Mouse (Mus musculus): ENCODE measurements around the gene Clec4b2.
"Not testable (repeated sequence)": the region's sequence is repeated elsewhere in the genome, so short reads cannot be mapped to it uniquely, and the experiment has no call there.

Gene Clec4b2

GRCm38 (mm10) chr6:123172593-123172992 lies at the start of gene Clec4b2:
TSS of gene Clec4b2 (plus strand) at chr6:123172893.
- no peak for DNase-seq (ENCODE audit: low read depth)

- peak; percentile 44 for DNase-seq (ENCODE audit: low read depth)
Observed at GRCm38 (mm10) chr6:123123195-123123594, 49.5 kb upstream of the Clec4b2 start.

DNA sequence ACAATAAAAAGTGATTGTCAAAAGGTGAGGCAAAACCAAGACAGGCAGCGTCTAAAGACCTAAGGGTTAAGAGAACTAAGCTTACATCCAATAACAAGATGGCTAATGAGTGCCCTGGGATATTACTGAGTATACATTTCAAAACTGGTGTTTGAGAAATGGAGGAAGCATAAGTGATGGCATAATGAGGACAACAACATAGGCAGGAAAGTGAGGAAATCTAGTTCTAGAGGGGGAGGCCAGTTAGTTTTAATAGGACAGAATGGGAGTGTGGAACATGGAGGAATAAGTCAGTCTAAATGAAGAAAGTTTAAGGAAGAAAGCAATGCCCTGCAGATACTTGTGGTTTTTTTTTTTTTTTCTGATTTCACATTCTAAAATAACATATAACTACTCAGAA lies 45.5 kb upstream of the Clec4b2 start:
- DNase-seq (ENCODE audit: low read depth): no peak

DNA sequence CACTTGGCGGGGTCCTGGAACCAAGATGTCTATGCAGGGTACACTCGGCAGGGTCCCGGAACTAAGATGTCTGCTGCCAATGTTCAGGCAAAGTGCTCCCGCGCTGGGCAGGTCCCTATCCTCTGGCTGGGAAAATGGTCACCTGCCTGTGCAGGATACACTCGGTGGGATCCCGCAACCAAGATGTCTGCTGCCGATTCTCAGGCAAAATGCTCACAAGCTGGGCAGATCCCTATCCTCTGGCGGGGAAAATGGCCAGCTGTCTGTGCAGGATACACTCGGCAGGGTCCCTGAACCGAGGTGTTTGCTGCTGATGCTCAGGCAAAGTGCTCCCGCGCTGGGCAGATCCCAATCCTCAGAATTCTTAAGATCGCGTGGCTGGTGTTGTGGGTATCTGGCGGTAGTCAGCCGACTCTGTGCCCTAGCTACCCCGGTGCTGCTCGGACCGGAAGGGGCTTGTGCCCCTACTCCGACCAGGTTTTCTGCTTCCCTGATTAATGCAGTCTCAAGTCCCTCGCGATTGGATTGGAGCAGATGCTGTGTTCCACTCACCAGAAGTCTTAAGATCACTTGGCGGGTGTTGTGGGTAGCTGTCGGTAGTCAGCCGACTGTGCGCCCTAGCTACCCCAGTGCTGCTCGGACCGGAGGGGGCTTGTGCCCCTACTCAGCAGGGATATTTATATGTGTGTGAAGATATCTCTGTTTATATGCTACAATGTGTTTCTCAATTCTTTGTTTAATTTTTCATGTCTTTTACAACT lies 34.7 kb upstream of the Clec4b2 start:
- DNase-seq (ENCODE audit: low read depth): not testable (repeated sequence)

DNA sequence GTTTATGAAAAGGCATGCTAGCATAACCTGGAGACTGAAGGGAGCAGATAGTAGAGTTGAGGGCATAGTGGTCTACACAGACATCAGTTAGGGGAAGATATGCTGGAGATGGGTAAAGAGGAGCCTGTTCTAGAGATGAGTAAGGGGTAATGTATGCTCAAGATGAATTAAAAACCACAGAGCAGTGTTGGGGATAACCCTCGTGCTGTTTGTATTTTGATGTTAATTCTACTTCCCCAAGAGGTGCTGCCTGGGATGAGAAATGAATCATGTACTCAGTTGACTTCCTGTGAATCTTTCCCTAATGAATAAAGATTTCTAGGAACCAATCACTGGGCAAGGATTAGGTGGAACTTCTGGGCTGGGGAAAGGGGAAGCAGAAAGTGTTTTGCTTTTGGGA lies 2.6 kb upstream of the Clec4b2 start:
- no peak for DNase-seq (ENCODE audit: low read depth)

- no peak for DNase-seq (ENCODE audit: low read depth)
Observed at GRCm38 (mm10) chr6:123171040-123171439, 1.7 kb upstream of the Clec4b2 start.

DNA sequence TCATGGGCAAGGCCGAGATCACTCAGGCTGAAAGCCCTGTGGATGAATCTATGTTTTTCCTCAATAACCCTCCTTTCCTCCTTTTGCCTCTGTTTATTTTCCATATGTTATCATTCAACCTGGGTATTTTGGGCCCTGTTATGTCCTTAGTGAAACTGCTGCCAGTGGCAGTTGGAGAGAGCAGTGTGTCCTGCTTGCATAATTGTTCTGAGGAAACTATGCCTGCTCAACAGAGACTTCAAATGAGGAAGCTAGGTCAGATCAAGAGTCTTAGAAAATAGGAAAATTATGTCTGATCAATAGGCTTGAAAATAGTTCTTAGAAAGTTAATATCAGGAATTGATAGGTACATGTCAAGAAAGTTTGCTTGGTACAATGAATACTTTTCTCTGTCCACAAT lies 2.9 kb downstream of the Clec4b2 start:
- DNase-seq (ENCODE audit: low read depth): no peak

- DNase-seq (ENCODE audit: low read depth): not testable (repeated sequence)
Observed at GRCm38 (mm10) chr6:123184862-123185261, 12.2 kb downstream of the Clec4b2 start.

DNA sequence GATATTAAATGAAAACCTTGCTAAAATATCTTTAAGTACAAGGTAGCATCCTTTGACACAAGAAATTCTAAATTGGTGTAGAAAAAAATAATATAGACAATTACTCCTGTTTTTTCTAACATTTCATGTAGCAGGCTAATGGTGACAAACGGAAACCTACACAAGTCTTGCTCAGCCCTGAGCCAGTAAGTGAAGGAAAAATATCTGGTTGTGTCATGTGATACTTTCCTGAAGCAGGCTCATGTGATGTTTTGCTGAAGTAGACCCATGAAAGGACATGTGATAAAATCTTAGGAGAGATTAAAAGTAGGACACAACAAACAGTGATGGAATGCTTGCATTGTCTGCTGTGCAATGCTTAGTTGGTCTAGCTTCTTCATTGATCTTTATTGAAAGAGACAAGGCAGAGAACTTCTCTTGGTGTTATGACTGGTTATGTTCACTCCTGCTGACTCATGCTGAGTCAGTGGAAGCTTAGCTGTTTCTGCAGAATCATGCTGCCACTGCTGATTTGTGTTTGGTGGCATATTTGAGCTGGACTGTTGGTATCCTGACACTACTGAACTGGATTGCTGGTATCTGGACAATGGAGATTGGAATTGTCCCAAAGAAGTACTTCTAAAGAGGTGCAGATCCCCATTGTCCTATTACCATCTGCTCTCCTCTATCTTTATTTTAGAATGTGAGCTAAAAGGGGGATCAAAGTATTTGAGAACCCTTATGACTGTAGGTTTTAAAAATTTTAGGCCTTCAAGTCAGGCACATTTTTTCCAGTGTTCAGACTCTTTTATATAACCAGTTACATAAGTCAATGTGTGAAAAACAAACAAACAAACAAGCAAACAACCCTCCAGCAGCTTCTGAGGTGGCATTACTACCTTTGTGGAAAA lies 34.7 kb downstream of the Clec4b2 start:
- no peak for DNase-seq (ENCODE audit: low read depth)

GRCm38 (mm10) chr6:123208077-123208439 lies 35.4 kb downstream of the Clec4b2 start:
- not testable (repeated sequence) for DNase-seq (ENCODE audit: low read depth)

- no peak for DNase-seq (ENCODE audit: low read depth)
Observed at GRCm38 (mm10) chr6:123211726-123212125, 39.0 kb downstream of the Clec4b2 start.

- no peak for DNase-seq (ENCODE audit: low read depth)
Observed at GRCm38 (mm10) chr6:123227519-123228166, 55.0 kb downstream of the Clec4b2 start.

GRCm38 (mm10) chr6:123229644-123230043 lies 57.0 kb downstream of the Clec4b2 start, which contains the start of gene Clec4n:
TSS of gene Clec4n (plus strand) at chr6:123229843.
- no peak for DNase-seq (ENCODE audit: low read depth)

DNA sequence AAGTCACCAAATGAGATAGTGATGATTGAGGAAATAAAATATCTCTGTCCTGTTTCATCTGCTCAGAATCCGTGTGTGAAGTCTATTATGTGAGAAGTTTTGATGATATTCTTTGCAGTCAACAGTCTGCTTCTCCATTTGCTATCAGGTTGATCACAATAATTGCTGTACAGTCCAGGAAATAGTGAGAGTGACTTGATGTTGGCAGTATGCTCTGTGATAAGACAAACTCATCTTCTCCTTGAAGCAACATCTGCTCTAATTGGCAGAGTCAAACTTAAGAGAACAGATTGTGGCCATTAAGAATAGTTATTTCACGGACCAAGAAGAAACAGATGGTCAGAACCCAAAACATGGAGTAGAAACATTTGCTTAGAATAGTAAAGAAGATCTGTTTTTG lies 58.5 kb downstream of the Clec4b2 start:
- DNase-seq (ENCODE audit: low read depth): no peak

DNA sequence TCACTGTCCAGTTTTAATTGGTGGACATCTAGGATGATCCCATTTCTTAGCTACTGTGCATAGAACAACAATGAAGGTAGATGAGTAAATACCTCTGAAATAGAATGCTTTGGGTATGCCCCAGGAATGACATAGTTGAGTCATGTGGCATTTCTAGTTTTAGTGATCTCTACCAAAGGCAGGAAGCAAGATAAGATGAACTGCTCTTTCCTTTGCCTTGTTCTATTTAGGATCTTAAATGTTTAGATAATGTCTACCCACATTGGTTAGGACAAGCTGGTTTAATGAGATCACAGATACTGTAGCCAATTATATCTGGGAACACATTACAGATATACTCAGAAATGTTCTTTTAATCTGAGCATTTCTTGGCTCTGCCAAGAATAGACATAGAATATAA lies 64.9 kb downstream of the Clec4b2 start:
- no peak for DNase-seq (ENCODE audit: low read depth)

GRCm38 (mm10) chr6:123244201-123244600 lies 71.5 kb downstream of the Clec4b2 start:
- no peak for DNase-seq (ENCODE audit: low read depth)

GRCm38 (mm10) chr6:123248862-123249261 lies 76.2 kb downstream of the Clec4b2 start:
- DNase-seq (ENCODE audit: low read depth): not testable (repeated sequence)

DNA sequence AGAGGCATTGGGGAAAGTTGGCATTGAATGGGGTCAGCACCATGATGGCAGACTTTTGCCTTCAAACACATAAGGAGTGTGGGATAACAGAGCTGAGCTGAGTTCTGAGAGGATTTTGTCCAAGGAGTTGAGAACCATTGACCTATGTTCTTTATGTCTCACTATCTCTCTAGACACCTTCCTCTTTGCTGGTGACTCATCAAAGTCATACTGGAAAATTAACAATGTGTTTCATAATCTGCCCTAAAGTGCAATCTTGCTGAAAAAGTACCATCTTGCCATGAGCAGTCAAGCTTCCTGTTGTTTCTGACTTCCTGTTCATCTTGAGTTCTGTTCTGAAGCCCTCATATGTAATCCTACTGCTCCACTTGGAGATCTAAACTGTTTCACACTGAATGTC lies 80.0 kb downstream of the Clec4b2 start:
- DNase-seq (ENCODE audit: low read depth): peak; percentile 49

All from c-Kit-positive CD71-negative TER-119-negative erythroid progenitor cells, embryonic 14.5 days (primary cell).